Mouse (Mus musculus) midbrain, postnatal 0 days (tissue): ENCODE data around the gene Opa3. TPM values are rescaled to one million over a fixed set of nuclear protein-coding genes. Genes with fewer than 3 reads are reported as not detected.
"Not testable (repeated sequence)": the region's sequence is repeated elsewhere in the genome, so short reads cannot be mapped to it uniquely, and the experiment has no call there.

Source experiments
- ATAC-seq: fragments of 200-750 bp; cut with Nextera tagmentation; 2 replicates; pipeline ENCODE4 v1.8.0; 2017; ENCODE audit warnings: moderate number of reproducible peaks, mild to moderate bottlenecking, moderate TSS enrichment, moderate library complexity; ENCODE audit not compliant: low FRiP score
- DNase-seq: peaks from one replicate; pipeline ENCODE4 v3.0.0-alpha.2; 2015; ENCODE audit warnings: low spot score
- H3K27ac ChIP-seq: fragments of 300-500 bp; sonication (generic); 2 replicates; pipeline ENCODE4 v1.5.1; 2014; ENCODE audit warnings: low read depth, mild to moderate bottlenecking, low read length, mixed read lengths
- H3K27me3 ChIP-seq: fragments of 300-500 bp; sonication (generic); 2 replicates; pipeline ENCODE4 v1.6.1; 2014; ENCODE audit warnings: low read length, control low read depth, mixed read lengths; ENCODE audit not compliant: insufficient read depth
- H3K36me3 ChIP-seq: fragments of 300-500 bp; sonication (generic); 2 replicates; pipeline ENCODE4 v1.6.1; 2014; ENCODE audit warnings: low read length, control low read depth, mixed read lengths; ENCODE audit not compliant: insufficient read depth
- H3K4me1 ChIP-seq: fragments of 300-500 bp; sonication (generic); 2 replicates; pipeline ENCODE4 v1.6.1; 2014; ENCODE audit warnings: mild to moderate bottlenecking, control low read depth, antibody characterized with exemption, low read length, mixed read lengths; ENCODE audit not compliant: insufficient read depth
- H3K4me2 ChIP-seq: fragments of 300-500 bp; sonication (generic); 2 replicates; pipeline ENCODE4 v1.6.1; 2014; ENCODE audit warnings: low read depth, mild to moderate bottlenecking, low read length, mixed read lengths; ENCODE audit not compliant: poor library complexity, severe bottlenecking
- H3K4me3 ChIP-seq: fragments of 300-500 bp; sonication (generic); 2 replicates; pipeline ENCODE4 v1.5.1; 2014; ENCODE audit warnings: low read depth, mild to moderate bottlenecking, low read length, moderate library complexity
- H3K9ac ChIP-seq: fragments of 300-500 bp; sonication (generic); replicated peaks from 2 replicates; pipeline ENCODE4 v1.6.1; 2014; ENCODE audit warnings: mild to moderate bottlenecking, low read length, moderate library complexity, mixed read lengths; ENCODE audit not compliant: poor library complexity, severe bottlenecking
- H3K9me3 ChIP-seq: fragments of 300-500 bp; sonication (generic); 2 replicates; pipeline ENCODE4 v1.6.1; 2016; ENCODE audit warnings: low read length, control low read depth
- CTCF ChIP-seq: IDR thresholded peaks from 2 replicates; pipeline ENCODE4 v1.5.1; 2016; ENCODE audit warnings: antibody characterized with exemption, mild to moderate bottlenecking
- WGBS: fragments of 180-500 bp; shearing (Covaris S2); extraction: QIAGEN DNeasy Blood & Tissue Kit; methylation state at CpG from one replicate; pipeline ENCODE4 v1.1.7; 2014; 5-methylcytosine and 5-hydroxymethylcytosine counted together
- polyA plus RNA-seq: library from polyadenylated mRNA; unstranded; fragments of >200 nt; fragmentation: Nextera tagmentation; extraction: Ambion mirVana; gene quantifications from 2 replicates; pipeline ENCODE4 v1.2.1, GENCODE M21; 2015
- total RNA-seq: library from RNA; depleted of rRNA; stranded (reverse); fragments of >200 nt; gene quantifications from 2 replicates; pipeline ENCODE4 v1.2.3, GENCODE M21; 2014

Gene Opa3
- total and polyA plus RNA-seq, 2 experiments from 2014 or later = 33.9 to 34.8 TPM

GRCm38 (mm10) chr7:19281680-19282304 lies 53.7 kb downstream of the Opa3 start:
- Histone ChIP-seq H3K4me2 (peak overlapping the region; percentile 52), H3K4me3 (peak overlapping the region; percentile 86), H3K9ac (0 out of 2 replicates have a peak overlapping the region, but pooled peaks have one; percentile 96), H3K27me3 (peaks cover 31% of the 10 kb centered on the region)
- not testable (repeated sequence) for H3K27ac ChIP-seq, H3K4me1 ChIP-seq, ATAC-seq, H3K36me3 ChIP-seq, H3K9me3 ChIP-seq
- DNase-seq = peak; percentile 57
- peak; percentile 73 for TF ChIP-seq CTCF
- 40% methylated on average over 6 of the region's 6 CpGs for WGBS

GRCm38 (mm10) chr7:19282385-19282784 lies 54.3 kb downstream of the Opa3 start, which contains the start of gene Rtn2:
Gene Rtn2, plus strand, starts transcription at chr7:19282624.
- Histone ChIP-seq H3K4me2 (peak within 1 kb of the TSS; percentile 52), H3K9me3 (no peaks in the 10 kb centered on the region), H3K4me1 (peaks cover 10% of the 10 kb centered on the region), H3K9ac (peak within 1 kb of the TSS; percentile 96), H3K27ac (peak within 1 kb of the TSS; percentile 92), H3K36me3 (peaks cover 9% of the 10 kb centered on the region), H3K4me3 (peak within 1 kb of the TSS; percentile 86), H3K27me3 (peaks cover 31% of the 10 kb centered on the region)
- ATAC-seq (peak; percentile 80), DNase-seq (peak; percentile 90)
- WGBS = 1% methylated on average over 31 of the region's 37 CpGs
- TF ChIP-seq CTCF = no peak

GRCm38 (mm10) chr7:19282791-19283405 lies 54.8 kb downstream of the Opa3 start:
- Histone ChIP-seq H3K9me3 (no peaks in the 10 kb centered on the region), H3K4me2 (peak overlapping the region; percentile 52), H3K9ac (peak overlapping the region; percentile 96), H3K4me1 (peaks cover 10% of the 10 kb centered on the region), H3K4me3 (peak overlapping the region; percentile 86), H3K36me3 (peaks cover 14% of the 10 kb centered on the region), H3K27me3 (peaks cover 29% of the 10 kb centered on the region), H3K27ac (peak overlapping the region; percentile 92)
- WGBS = 1% methylated on average over 28 of the region's 35 CpGs
- DNase-seq (peak; percentile 48), ATAC-seq (peak; percentile 65)
- TF ChIP-seq CTCF = no peak

DNA sequence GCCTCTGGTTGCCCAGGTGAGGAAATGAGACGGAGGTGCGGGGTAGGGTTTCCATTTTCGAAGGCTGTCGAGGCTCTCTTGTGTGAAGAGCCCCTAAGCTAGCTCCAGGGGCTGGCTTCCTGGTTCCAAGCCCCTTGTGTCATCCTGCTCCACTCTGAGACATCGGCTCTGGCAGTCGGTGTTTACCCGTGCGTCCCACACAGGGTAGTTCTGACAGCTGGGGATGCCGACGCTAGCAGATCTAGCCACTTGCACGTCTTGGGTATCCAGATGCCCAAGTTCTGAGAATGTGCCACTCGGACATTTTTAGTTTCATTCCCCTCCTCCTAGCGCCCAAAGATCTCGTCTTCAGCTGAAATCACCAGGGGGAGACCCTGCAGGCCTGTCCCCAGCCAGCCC lies 55.3 kb downstream of the Opa3 start:
- Histone ChIP-seq H3K4me3 (peak overlapping the region; percentile 86), H3K27me3 (peaks cover 24% of the 10 kb centered on the region), H3K4me1 (peaks cover 10% of the 10 kb centered on the region), H3K36me3 (peaks cover 17% of the 10 kb centered on the region), H3K9ac (peak overlapping the region; percentile 96), H3K4me2 (peak overlapping the region; percentile 52), H3K27ac (peak overlapping the region; percentile 92), H3K9me3 (no peaks in the 10 kb centered on the region)
- 10% methylated on average over 13 of the region's 14 CpGs for WGBS
- DNase-seq (no peak), ATAC-seq (0 out of 2 replicates have a peak, but pooled peaks have one; percentile 0)
- TF ChIP-seq CTCF = no peak

- H3K4me3 ChIP-seq = no peak overlapping the region; the same call in 1 of the 2 replicates
- DNase-seq (peak; percentile 68), ATAC-seq (no peak)
- peaks cover 10% of the 10 kb centered on the region; the same call in 1 of the 2 replicates for H3K4me1 ChIP-seq
- WGBS = 36% methylated on average over 4 of the region's 4 CpGs
- no peak overlapping the region for H3K27ac ChIP-seq
- H3K4me2 ChIP-seq = peak overlapping the region; percentile 52; the same call in 1 of the 2 replicates
- peaks cover 19% of the 10 kb centered on the region for H3K36me3 ChIP-seq
- no peak overlapping the region for H3K9ac ChIP-seq
- H3K27me3 ChIP-seq = peaks cover 10% of the 10 kb centered on the region
- TF ChIP-seq CTCF = peak; percentile 90
- H3K9me3 ChIP-seq = no peaks in the 10 kb centered on the region
Measured at GRCm38 (mm10) chr7:19284763-19285162, 56.6 kb downstream of the Opa3 start.
